Mouse (Mus musculus) embryonic facial prominence, embryonic 13.5 days (tissue): Measurements from ENCODE around the gene Wnt11. TPM values are rescaled to one million over a fixed set of nuclear protein-coding genes. Genes with fewer than 3 reads are reported as not detected.

ENCODE experiments used
- ATAC-seq: fragments of 200-750 bp; cut with Nextera tagmentation; 2 replicates; pipeline ENCODE4 v1.8.0; 2017; ENCODE audit warnings: low read depth; ENCODE audit not compliant: insufficient number of reproducible peaks, insufficient read depth, low FRiP score, low TSS enrichment
- H3K27ac ChIP-seq: fragments of 300-500 bp; sonication (generic); 2 replicates; pipeline ENCODE4 v1.5.1; 2015; ENCODE audit warnings: moderate library complexity, mild to moderate bottlenecking, inconsistent platforms
- H3K27me3 ChIP-seq: fragments of 300-500 bp; sonication (generic); 2 replicates; pipeline ENCODE4 v1.6.1; 2015; ENCODE audit warnings: mild to moderate bottlenecking, inconsistent platforms
- H3K36me3 ChIP-seq: fragments of 300-500 bp; sonication (generic); 2 replicates; pipeline ENCODE4 v1.6.1; 2015; ENCODE audit warnings: mild to moderate bottlenecking, inconsistent platforms
- H3K4me1 ChIP-seq: fragments of 300-500 bp; sonication (generic); 2 replicates; pipeline ENCODE4 v1.6.1; 2015; ENCODE audit warnings: inconsistent platforms
- H3K4me2 ChIP-seq: fragments of 300-500 bp; sonication (generic); 2 replicates; pipeline ENCODE4 v1.6.1; 2015; ENCODE audit warnings: moderate library complexity, mild to moderate bottlenecking, inconsistent platforms
- H3K4me3 ChIP-seq: fragments of 300-500 bp; sonication (generic); 2 replicates; pipeline ENCODE4 v1.5.1; 2015; ENCODE audit warnings: mild to moderate bottlenecking, inconsistent platforms
- H3K9ac ChIP-seq: fragments of 300-500 bp; sonication (generic); 2 replicates; pipeline ENCODE4 v1.6.1; 2015; ENCODE audit warnings: mild to moderate bottlenecking, inconsistent platforms
- H3K9me3 ChIP-seq: fragments of 300-500 bp; sonication (generic); 2 replicates; pipeline ENCODE4 v1.6.1; 2016; ENCODE audit warnings: inconsistent platforms
- WGBS: fragments of 180-500 bp; shearing (Covaris S2); methylation state at CpG from one replicate; pipeline ENCODE4 v1.1.7; 2015; ENCODE audit warnings: mixed read lengths; 5-methylcytosine and 5-hydroxymethylcytosine counted together
- polyA plus RNA-seq: library from polyadenylated mRNA; unstranded; fragments of >200 nt; fragmentation: Nextera tagmentation; extraction: Ambion mirVana; gene quantifications from 2 replicates; pipeline ENCODE4 v1.2.1, GENCODE M21; 2015

The Wnt11 gene
- polyA plus RNA-seq, 1 experiment from 2014 or later: 12.4 TPM

DNA sequence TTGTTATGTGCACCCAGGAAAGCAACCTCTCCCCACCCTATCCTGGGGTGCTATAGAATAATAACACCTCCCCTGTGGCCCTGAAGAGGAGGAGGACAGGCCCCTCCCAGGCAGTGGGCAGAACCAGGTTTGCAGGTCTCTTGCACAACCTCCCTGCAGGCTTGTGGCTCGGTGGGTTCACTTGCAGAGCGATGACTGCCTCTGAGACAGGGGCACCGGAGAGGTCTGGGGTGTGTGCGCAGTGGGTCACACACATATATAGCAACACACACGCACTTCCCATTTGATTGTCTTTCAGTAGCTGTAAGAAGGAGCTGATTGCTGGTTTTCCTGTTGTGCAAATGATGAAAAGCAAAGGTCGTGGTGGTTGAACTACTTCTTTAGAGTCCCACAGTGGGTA, 3.6 kb upstream of the Wnt11 start:
- no peak for ATAC-seq

DNA sequence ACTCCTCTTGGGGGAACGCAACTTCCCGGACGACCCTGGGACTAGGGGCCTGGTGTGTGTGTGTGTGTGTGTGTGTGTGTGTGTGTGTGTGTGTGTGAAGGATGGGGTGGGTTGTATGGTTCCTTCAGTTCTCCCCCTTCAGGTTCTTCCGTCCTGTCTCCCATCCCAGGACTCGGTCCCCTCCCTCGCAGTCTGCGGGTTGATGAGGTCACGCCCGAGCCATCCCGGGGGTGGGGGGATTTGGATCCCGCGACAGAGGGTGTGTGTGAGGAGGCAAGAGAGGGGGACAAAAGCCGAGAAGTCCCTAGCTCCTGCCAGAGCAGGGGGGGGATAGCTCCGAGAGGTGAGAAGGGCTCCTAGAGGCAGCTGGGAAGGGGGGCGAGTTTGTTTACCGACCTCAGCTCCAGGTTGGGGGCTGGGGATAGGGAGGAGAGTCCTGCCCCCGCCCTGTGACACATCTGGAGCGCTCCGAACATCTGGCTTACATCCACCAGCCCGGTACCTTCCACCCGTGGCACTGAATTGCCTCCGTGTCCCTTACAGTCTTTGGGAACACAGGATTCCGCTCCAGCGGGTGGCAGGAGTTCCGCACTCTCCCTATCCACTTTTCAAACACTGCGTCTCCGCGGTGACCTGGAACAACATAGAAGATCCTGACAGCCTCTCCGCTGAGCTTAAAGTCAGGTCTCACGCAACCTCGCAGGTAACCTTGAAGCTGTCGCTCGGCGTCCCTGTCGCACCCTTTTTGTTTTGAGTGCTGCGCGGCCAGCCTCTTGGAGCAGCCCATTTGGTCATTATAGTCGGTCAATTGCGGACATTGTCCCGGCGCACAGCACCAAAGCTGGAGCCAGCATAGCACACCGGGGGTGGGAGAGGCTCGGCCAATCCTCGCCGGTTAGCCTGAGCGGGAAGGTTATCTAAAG, 868 bp downstream of the Wnt11 start:
- Histone ChIP-seq H3K9ac (peak overlapping the region; percentile 79), H3K4me2 (peak overlapping the region; percentile 98), H3K4me3 (peak overlapping the region; percentile 57), H3K4me1 (peaks cover 64% of the 10 kb centered on the region), H3K36me3 (no peaks in the 10 kb centered on the region), H3K9me3 (no peaks in the 10 kb centered on the region), H3K27me3 (peaks cover 98% of the 10 kb centered on the region), H3K27ac (no peak overlapping the region)
- ATAC-seq: no peak
- WGBS: under 1% methylated on average over 46 of the region's 46 CpGs

More for the DNA sequence above, 3.6 kb upstream of the Wnt11 start:
- no peak overlapping the region for H3K9ac ChIP-seq
- no peaks in the 10 kb centered on the region for H3K9me3 ChIP-seq
- H3K27ac ChIP-seq: no peak overlapping the region
- no peak overlapping the region for H3K4me3 ChIP-seq
- H3K27me3 ChIP-seq: peaks cover 66% of the 10 kb centered on the region
- H3K4me2 ChIP-seq: no peak overlapping the region
- peaks cover 40% of the 10 kb centered on the region for H3K4me1 ChIP-seq
- 68% methylated on average over 6 of the region's 6 CpGs for WGBS
- H3K36me3 ChIP-seq: no peaks in the 10 kb centered on the region

DNA sequence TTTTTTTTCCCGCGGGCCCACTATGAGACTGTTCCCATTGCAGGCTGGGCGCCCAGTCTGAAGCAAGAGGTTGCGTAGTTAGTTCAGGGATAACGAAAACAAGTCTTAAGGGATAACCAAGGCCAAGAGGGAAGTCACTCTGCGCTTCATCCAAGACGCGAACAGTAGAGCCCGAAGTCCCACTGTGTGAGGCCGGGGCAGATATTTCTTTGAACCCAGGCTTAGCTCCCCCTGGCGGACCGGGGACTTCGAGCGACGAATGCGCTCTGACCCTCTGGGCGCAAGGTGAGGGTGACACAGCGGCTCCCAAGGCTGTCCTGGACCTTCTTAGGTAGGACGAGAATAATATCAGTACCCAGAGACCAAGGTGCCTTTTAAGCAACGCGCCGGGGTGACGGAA, 1.7 kb downstream of the Wnt11 start:
- Histone ChIP-seq H3K9me3 (no peaks in the 10 kb centered on the region), H3K9ac (peak overlapping the region; percentile 44), H3K36me3 (no peaks in the 10 kb centered on the region), H3K4me1 (peaks cover 68% of the 10 kb centered on the region), H3K4me3 (peak overlapping the region; percentile 57), H3K27me3 (peaks cover 98% of the 10 kb centered on the region), H3K27ac (no peak overlapping the region), H3K4me2 (peak overlapping the region; percentile 98)
- ATAC-seq: no peak
- WGBS: 1% methylated on average over 23 of the region's 23 CpGs

DNA sequence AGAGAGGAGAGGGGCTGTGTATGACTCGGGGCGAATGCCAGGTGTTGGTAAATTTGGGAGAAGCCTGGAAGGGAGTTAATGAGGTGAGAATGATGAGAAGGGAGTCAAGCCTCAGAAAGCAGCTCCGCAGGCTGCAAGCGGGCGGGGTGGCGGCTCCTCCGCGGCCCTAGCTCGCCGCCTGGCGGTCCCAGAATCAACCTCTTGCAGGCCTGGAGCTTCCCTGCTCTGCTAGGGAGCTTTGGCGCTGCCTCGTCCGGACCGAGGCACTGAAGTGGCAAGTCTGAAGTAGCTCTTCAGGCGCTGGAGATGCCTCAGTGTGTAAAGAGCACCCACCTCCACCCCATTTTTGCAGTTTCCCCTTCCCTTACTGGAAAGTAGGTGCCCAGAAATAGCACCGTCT, 3.0 kb downstream of the Wnt11 start:
- Histone ChIP-seq H3K9ac (peak overlapping the region; percentile 72), H3K4me2 (peak overlapping the region; percentile 98), H3K27me3 (peaks cover 88% of the 10 kb centered on the region), H3K36me3 (no peaks in the 10 kb centered on the region), H3K4me1 (peaks cover 77% of the 10 kb centered on the region), H3K27ac (no peak overlapping the region), H3K4me3 (peak overlapping the region; percentile 57), H3K9me3 (no peaks in the 10 kb centered on the region)
- under 1% methylated on average over 17 of the region's 17 CpGs for WGBS
- no peak; the same call in 1 of the 2 replicates for ATAC-seq

DNA sequence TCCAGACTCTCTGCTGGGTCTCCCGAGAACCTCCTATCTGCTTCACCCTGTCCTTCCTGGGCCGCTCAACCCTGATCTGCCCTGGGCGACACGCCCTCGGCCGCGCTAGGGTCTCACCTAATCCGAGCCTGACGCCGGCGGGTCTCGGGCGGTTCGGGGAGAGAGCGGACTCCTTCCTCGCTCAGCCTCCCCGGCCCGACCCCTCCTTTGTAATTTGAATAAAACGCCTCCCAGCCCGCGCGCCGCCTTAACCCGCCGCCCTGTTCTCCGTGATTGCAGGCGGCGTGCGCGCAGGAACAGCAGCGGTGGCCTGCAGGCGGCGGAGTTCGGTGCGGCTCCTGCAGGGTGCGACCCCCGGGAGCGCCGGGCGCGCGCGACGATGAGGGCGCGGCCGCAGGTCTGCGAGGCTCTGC, 3.8 kb downstream of the Wnt11 start:
- H3K36me3 ChIP-seq: no peaks in the 10 kb centered on the region
- H3K4me2 ChIP-seq: peak overlapping the region; percentile 98
- no peaks in the 10 kb centered on the region for H3K9me3 ChIP-seq
- H3K27me3 ChIP-seq: peaks cover 86% of the 10 kb centered on the region
- ATAC-seq: peak; percentile 28; the same call in 1 of the 2 replicates
- peak overlapping the region; percentile 57 for H3K4me3 ChIP-seq
- H3K4me1 ChIP-seq: peaks cover 86% of the 10 kb centered on the region
- H3K9ac ChIP-seq: peak overlapping the region; percentile 72
- no peak overlapping the region for H3K27ac ChIP-seq
- under 1% methylated on average over 48 of the region's 48 CpGs for WGBS

DNA sequence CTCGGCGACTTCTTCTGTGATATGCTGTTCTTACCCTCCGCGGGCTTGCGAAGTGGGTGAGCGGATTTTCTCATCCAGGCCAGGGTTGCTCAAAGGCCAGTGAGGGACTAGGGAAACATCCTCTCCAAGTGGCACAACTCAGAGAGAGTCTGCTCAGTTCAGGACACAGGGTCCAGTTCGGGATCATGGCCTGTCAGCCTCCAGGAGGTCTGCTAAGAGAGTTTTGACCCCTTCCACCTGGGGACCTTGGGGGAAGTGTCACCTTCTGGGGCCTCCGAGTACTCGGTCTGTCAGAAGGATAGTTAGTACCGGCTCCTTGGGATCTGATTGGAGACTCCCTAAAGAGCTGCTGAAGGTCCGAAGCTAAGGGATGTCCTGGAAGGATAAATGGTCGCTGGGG, 4.4 kb downstream of the Wnt11 start:
- no peaks in the 10 kb centered on the region for H3K36me3 ChIP-seq
- H3K27ac ChIP-seq: no peak overlapping the region
- no peak for ATAC-seq
- peak overlapping the region; percentile 57 for H3K4me3 ChIP-seq
- peaks cover 80% of the 10 kb centered on the region for H3K27me3 ChIP-seq
- WGBS: 6% methylated on average over 12 of the region's 12 CpGs
- peaks cover 91% of the 10 kb centered on the region for H3K4me1 ChIP-seq
- peak overlapping the region; percentile 98 for H3K4me2 ChIP-seq
- no peaks in the 10 kb centered on the region for H3K9me3 ChIP-seq
- peak overlapping the region; percentile 72 for H3K9ac ChIP-seq

DNA sequence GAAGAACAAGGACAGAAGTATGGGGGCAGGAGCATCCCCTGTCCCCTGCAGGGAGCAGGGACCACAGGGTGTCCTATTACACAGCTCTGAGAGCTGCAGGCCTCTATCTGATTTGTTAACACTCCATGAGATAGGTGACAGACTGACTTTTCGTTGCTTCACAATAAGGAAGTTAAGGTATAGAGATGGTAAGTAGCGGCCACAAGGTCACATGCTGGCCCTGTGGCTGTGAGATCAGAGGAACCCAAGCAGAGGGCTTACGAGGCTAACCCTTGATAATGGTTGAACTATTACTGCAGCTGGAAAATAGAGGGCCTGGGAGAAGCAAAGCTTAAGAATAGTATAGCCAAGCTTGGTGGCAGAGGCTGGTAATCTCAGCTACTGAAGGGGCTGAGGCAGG, 5.9 kb downstream of the Wnt11 start:
- Histone ChIP-seq H3K9me3 (no peaks in the 10 kb centered on the region), H3K27me3 (peaks cover 66% of the 10 kb centered on the region), H3K4me3 (no peak overlapping the region), H3K9ac (no peak overlapping the region), H3K4me2 (peak overlapping the region; percentile 98), H3K36me3 (no peaks in the 10 kb centered on the region), H3K27ac (no peak overlapping the region), H3K4me1 (peaks cover 78% of the 10 kb centered on the region)
- no peak for ATAC-seq
- 37% methylated on average over 3 of the region's 3 CpGs for WGBS

DNA sequence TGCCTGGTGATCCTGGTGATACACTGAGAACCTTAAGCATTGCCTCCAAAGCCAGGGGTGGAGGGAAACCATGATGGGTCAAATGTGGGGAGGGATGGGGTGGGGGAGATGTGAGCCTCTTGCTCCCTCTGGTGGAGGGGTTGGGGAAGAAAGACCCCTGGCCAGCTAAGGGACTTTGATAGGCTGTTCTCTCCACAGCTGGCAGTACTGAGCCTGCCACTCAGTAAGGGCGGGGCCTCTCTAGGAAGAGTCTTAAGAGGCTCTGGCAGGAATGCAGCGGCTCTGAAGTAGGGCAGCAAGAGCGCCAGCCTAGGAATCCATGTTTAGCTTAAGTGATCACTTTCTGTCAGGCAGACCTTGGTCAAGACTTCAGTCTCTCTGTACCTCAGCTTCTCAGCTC, 6.9 kb downstream of the Wnt11 start:
- Histone ChIP-seq H3K4me3 (no peak overlapping the region), H3K27ac (no peak overlapping the region), H3K4me1 (peaks cover 73% of the 10 kb centered on the region), H3K9me3 (no peaks in the 10 kb centered on the region), H3K4me2 (0 out of 2 replicates have a peak overlapping the region, but pooled peaks have one; percentile 1), H3K27me3 (peaks cover 60% of the 10 kb centered on the region), H3K9ac (no peak overlapping the region), H3K36me3 (no peaks in the 10 kb centered on the region)
- ATAC-seq: no peak
- WGBS: 26% methylated on average over 3 of the region's 3 CpGs

DNA sequence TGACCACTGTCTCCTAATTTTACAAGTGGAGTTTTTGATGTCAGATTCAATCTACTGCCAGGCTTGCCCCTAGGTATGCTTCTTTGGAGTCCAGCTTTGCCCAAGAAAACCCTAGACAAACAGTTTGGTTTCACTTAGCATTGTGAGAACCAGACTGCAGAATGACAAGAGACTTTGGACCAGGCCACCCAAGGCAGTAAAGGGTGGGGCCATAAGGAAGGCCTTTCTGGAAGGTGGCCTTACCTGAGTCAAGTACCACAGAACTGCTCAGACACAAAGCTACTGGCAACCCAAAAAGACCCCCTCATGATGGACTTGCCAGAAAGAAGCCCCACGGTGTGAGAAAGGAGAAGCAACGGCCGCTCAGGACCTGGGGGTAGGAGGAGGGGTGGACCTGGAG, 8.1 kb downstream of the Wnt11 start:
- 70% methylated on average over 3 of the region's 3 CpGs for WGBS
- no peak overlapping the region for H3K9ac ChIP-seq
- H3K4me3 ChIP-seq: no peak overlapping the region
- 0 out of 2 replicates have a peak, but pooled peaks cover 5% of the 10 kb centered on the region for H3K36me3 ChIP-seq
- H3K27me3 ChIP-seq: peaks cover 59% of the 10 kb centered on the region
- no peak for ATAC-seq
- no peak overlapping the region for H3K27ac ChIP-seq
- peaks cover 61% of the 10 kb centered on the region for H3K4me1 ChIP-seq
- no peaks in the 10 kb centered on the region for H3K9me3 ChIP-seq
- H3K4me2 ChIP-seq: 0 out of 2 replicates have a peak overlapping the region, but pooled peaks have one; percentile 18

DNA sequence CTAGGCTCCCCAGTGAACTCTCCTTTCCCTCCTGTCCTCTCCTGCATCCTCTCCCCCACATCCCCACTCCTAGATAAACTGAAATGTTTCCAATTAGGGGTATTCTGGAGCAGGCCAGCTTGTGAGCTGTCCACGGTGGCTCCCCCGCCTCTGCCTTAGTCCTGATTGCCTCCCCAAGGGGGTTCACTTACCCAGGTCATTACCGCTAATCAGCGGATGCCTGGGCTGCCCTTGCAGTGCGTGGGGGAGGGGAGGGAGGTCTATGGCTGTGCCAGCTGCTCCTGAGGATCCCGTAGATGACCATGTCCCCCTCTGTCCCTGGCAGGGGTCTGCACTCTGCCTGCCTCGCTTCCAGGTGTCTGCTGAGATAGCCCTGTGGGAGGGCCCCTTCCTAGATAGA, 8.7 kb downstream of the Wnt11 start:
- Histone ChIP-seq H3K27ac (no peak overlapping the region), H3K27me3 (peaks cover 53% of the 10 kb centered on the region), H3K4me1 (peaks cover 54% of the 10 kb centered on the region), H3K9ac (no peak overlapping the region), H3K4me2 (peak overlapping the region; percentile 18; the same call in 1 of the 2 replicates), H3K36me3 (0 out of 2 replicates have a peak, but pooled peaks cover 5% of the 10 kb centered on the region), H3K9me3 (no peaks in the 10 kb centered on the region), H3K4me3 (no peak overlapping the region)
- ATAC-seq: no peak
- 7% methylated on average over 7 of the region's 7 CpGs for WGBS

DNA sequence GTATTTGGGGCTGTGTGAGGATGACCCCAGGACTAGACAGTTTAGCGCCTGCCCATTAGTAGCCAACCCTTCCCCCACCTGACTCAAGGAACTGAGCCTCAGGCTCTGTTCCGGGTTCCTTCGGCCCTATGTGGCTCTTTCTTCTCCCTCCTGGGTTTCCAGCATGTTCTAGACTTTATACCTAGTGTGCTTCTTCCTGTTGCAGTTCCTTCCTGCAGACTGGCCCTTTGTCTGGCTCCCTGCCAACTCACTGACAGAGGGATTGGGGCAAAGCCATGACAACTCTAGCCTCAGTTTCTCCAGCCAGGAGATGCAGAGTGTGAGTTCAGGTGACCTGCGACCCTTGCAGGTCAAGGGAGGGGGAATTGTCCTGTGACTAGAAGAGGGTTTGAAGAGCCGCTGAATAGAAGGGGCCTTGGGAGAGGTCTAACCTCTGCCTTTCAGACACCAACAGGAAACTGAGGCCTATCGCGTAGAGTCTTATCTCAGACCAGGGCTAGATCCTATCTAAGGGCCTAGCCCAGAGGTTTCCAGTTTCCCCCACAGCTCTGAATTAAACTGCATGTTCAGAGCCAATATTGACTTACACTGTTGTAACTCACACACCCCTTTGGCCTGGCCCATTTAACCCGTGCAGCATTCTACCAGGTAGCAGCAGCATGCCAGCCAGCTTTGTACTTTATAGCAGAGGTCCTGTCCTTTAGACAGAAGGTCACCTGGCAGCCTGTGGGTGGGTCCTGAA, 14.2 kb downstream of the Wnt11 start:
- WGBS: 78% methylated on average over 8 of the region's 8 CpGs
- no peak for ATAC-seq
- Histone ChIP-seq H3K9ac (no peak overlapping the region), H3K36me3 (peaks cover 14% of the 10 kb centered on the region), H3K27me3 (peaks cover 16% of the 10 kb centered on the region), H3K4me2 (no peak overlapping the region), H3K4me3 (no peak overlapping the region), H3K4me1 (peaks cover 28% of the 10 kb centered on the region), H3K27ac (no peak overlapping the region), H3K9me3 (no peaks in the 10 kb centered on the region)
